Mouse (Mus musculus) bone marrow macrophage, adult 2 months (primary cell): ENCODE results near the gene Cldn2. TPM values are rescaled to one million over a fixed set of nuclear protein-coding genes. Genes with fewer than 3 reads are reported as not detected.

ENCODE experiments used
- H3K27ac ChIP-seq: 2 replicates; pipeline ENCODE4 v1.5.1; 2012; ENCODE audit warnings: low read depth, low read length; ENCODE audit not compliant: insufficient read depth
- H3K4me1 ChIP-seq: 2 replicates; pipeline ENCODE4 v1.6.1; 2012; ENCODE audit warnings: low read length; ENCODE audit not compliant: control insufficient read depth, insufficient read depth
- H3K4me3 ChIP-seq: 2 replicates; pipeline ENCODE4 v1.5.1; 2012; ENCODE audit warnings: mild to moderate bottlenecking, low read length, moderate library complexity; ENCODE audit not compliant: insufficient read depth
- CTCF ChIP-seq: IDR thresholded peaks from 2 replicates; pipeline ENCODE4 v1.5.1; 2012; ENCODE audit warnings: low read depth, mild to moderate bottlenecking, low read length, moderate library complexity
- POLR2A ChIP-seq: IDR thresholded peaks from 2 replicates; pipeline ENCODE4 v1.6.1; 2012; ENCODE audit warnings: mild to moderate bottlenecking, low read depth, low read length, borderline replicate concordance
- polyA plus RNA-seq: library from polyadenylated mRNA; stranded (reverse); fragments of >200 nt; gene quantifications from 2 replicates; pipeline ENCODE4 v1.2.4, GENCODE M21; 2012; ENCODE audit not compliant: missing spikeins, insufficient read depth, insufficient read length

Gene Cldn2
- polyA plus RNA-seq, 1 experiment, result not detected

GRCm38 (mm10) chrX:139807391-139807790 lies 6.8 kb downstream of the Cldn2 start:
- Histone ChIP-seq H3K27ac (no peak overlapping the region), H3K4me3 (no peak overlapping the region), H3K4me1 (no peaks in the 10 kb centered on the region)
- TF ChIP-seq POLR2A, result no peak
- no peak for TF ChIP-seq CTCF

DNA sequence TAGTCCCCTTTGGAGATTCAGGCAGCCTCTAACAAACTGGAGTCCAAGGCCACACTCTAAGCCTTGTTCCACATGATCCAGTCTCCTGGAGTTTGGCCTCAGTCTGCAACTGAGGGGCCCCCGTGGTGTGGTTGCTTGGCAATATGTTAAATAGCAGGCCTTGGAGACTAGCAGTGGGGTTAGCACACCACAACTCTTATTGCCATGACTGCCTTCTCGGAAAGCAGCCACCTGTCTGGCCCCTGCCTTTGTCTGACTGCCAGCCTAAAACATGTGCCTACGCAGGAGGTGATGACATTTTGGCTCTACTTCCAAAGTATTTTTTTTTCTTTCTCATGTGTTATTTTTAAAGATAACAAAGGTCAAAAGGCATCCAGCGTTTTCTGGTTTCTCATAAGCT lies 7.5 kb downstream of the Cldn2 start:
- Histone ChIP-seq H3K4me3 (no peak overlapping the region), H3K4me1 (0 out of 2 replicates have a peak, but pooled peaks cover 2% of the 10 kb centered on the region), H3K27ac (no peak overlapping the region)
- TF ChIP-seq POLR2A, result no peak
- no peak for TF ChIP-seq CTCF

GRCm38 (mm10) chrX:139808501-139808900 lies 7.9 kb downstream of the Cldn2 start:
- H3K27ac ChIP-seq, result no peak overlapping the region
- 0 out of 2 replicates have a peak, but pooled peaks cover 2% of the 10 kb centered on the region for H3K4me1 ChIP-seq
- TF ChIP-seq POLR2A (no peak), CTCF (no peak)
- no peak overlapping the region for H3K4me3 ChIP-seq

DNA sequence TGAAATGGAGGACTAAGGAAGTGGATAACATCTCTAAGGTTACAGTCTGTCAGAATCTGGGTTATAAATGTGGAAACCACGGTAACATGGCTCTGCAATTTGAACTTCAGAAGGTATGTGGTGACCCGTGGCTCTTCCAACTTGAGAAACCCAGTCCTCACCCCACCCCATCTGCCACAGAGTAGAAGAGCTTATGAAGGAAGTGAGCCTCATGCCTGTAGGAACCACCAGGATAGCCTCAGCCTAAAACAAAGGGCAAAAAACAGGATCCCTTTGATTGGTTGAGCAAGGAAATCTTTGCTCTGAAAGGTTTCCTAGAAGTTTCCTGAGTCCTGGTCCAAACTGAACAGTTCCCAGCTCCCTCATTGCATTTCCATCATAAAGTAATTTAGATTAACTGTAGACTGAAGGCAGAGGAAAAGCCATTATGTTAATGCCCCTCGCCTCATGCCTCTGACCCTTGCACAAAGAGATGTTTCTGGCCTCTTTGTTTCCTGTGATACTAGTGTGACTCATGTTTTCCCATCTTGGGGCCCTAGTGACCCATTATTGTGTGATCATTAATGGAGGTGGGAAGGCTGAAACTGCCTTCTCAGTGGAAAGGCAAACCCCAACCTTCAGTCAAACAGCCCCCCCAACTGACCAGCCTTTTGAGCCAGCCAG lies 12.1 kb downstream of the Cldn2 start:
- no peak for TF ChIP-seq POLR2A
- no peak for TF ChIP-seq CTCF
- Histone ChIP-seq H3K27ac (no peak overlapping the region), H3K4me1 (0 out of 2 replicates have a peak, but pooled peaks cover 2% of the 10 kb centered on the region), H3K4me3 (no peak overlapping the region)

DNA sequence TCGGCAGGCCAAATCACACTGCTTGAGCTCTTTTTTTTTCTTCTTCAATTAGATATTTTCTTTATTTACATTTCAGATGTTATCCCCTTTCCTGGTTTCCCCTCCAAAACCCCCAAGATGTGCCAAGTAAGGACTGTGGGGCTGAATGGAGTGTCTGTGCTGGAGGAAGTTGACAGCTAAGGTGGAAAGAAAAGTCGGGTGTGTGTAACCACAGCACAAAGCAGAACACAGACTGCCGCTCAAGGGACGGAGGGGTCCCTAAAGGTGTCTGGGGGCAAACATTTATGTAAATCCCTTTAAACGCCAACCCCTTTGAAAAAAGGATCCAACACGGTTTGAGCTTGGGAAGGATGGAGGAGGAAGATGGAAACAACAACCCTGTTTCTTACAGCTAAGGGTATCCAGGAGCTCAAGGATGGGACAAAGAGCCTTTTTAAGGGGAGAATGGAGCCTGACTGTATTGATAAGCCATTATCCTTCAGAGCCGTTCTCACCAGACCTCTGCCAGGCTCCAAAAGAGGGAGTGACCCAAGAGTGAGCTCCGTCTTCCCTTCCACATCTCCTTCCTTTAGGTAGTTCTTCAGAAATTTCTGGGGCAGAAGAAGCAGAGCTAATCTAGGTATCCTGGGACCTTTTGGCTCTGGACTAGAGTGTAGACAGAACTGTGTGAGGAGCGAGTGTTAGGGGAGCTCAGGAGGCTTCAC lies 12.8 kb downstream of the Cldn2 start:
- no peak overlapping the region for H3K4me3 ChIP-seq
- TF ChIP-seq POLR2A (no peak), CTCF (no peak)
- H3K27ac ChIP-seq, result no peak overlapping the region
- H3K4me1 ChIP-seq, result 0 out of 2 replicates have a peak, but pooled peaks cover 2% of the 10 kb centered on the region

GRCm38 (mm10) chrX:139814018-139814635 lies 13.5 kb downstream of the Cldn2 start:
- TF ChIP-seq POLR2A (no peak), CTCF (no peak)
- 0 out of 2 replicates have a peak, but pooled peaks cover 2% of the 10 kb centered on the region for H3K4me1 ChIP-seq
- H3K27ac ChIP-seq, result no peak overlapping the region
- H3K4me3 ChIP-seq, result no peak overlapping the region

DNA sequence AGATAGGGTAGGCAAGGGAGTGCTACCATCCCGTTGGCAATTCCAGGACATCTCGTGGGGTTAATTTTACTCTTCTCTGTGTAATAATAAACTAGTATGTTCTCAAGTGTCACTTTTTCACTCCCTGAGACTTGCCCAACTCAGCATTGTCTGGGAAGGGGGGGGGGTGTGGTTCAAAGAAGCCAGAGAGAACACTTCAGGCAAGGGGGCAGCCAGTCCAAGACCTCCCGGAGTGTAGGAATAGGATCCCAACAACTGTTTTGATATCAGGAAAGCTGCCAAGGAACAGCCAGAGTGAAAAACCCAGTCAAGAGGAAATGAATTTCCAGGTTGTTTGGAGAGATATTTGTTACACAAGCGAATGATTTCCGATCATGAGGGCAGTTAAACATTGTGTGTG lies 14.6 kb downstream of the Cldn2 start:
- Histone ChIP-seq H3K4me1 (0 out of 2 replicates have a peak, but pooled peaks cover 2% of the 10 kb centered on the region), H3K27ac (no peak overlapping the region), H3K4me3 (no peak overlapping the region)
- TF ChIP-seq POLR2A (no peak), CTCF (no peak)

DNA sequence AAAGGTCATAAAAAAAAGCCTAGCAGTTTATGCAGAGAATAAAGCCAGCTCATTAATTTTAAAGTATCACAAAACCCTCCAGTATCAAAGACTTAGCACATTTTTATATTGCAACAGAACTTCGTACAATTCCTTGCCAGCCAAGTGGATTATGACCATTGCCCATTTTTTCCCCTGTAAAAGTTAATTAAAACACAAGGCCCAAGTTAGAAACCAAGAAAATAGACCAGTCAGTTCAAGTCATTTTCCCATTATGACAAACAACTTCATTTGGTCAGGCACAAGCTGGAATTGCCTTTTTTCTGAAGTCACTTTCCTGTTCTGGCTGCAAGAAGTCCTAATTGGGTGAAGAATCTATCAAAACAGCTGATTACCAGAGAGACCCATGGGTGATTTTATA lies 24.8 kb downstream of the Cldn2 start:
- TF ChIP-seq CTCF (no peak), POLR2A (no peak)
- no peak overlapping the region for H3K27ac ChIP-seq
- H3K4me3 ChIP-seq, result no peak overlapping the region
- no peaks in the 10 kb centered on the region for H3K4me1 ChIP-seq

DNA sequence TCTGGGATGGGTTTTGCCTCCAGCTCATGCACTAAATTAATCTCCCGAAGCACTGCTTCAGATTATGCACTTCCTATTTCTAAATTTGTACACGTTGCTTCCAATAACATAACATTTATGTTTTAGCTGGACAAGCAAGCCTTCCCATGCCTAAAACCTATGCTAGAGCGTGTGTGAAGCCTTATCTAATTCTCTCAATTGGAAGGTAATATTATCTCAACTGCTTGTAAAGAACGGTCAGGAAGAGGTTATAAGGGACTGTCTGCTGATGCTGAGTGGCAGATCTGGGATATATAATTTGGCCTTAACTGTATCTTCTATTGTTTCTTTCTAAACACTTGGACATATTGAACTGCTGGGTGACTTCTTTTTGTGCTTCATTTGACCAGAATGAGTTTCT lies 26.3 kb downstream of the Cldn2 start:
- no peak overlapping the region for H3K4me3 ChIP-seq
- TF ChIP-seq CTCF (no peak), POLR2A (no peak)
- no peaks in the 10 kb centered on the region for H3K4me1 ChIP-seq
- no peak overlapping the region for H3K27ac ChIP-seq
